Mouse (Mus musculus) hindbrain, embryonic 10.5 days (tissue): Measurements from ENCODE around the gene Gtf2ird1. TPM values are rescaled to one million over a fixed set of nuclear protein-coding genes. Genes with fewer than 3 reads are reported as not detected.
"Not testable (repeated sequence)": the region's sequence is repeated elsewhere in the genome, so short reads cannot be mapped to it uniquely, and the experiment has no call there.

Experiments
- DNase-seq: peaks from one replicate; pipeline ENCODE4 v3.0.0-alpha.2; 2017; ENCODE audit warnings: low spot score
- H3K27ac ChIP-seq: fragments of 300-500 bp; sonication (generic); 2 replicates; pipeline ENCODE4 v1.5.1; 2016; ENCODE audit warnings: mild to moderate bottlenecking, moderate library complexity
- H3K27me3 ChIP-seq: fragments of 300-500 bp; sonication (generic); 2 replicates; pipeline ENCODE4 v1.6.1; 2016; ENCODE audit warnings: mild to moderate bottlenecking; ENCODE audit not compliant: poor library complexity, insufficient read depth, severe bottlenecking
- H3K36me3 ChIP-seq: fragments of 300-500 bp; sonication (generic); 2 replicates; pipeline ENCODE4 v1.6.1; 2016; ENCODE audit warnings: mild to moderate bottlenecking, moderate library complexity
- H3K4me1 ChIP-seq: fragments of 300-500 bp; sonication (generic); replicated peaks from 2 replicates; pipeline ENCODE4 v1.6.1; 2016; ENCODE audit warnings: mild to moderate bottlenecking
- H3K4me3 ChIP-seq: fragments of 300-500 bp; sonication (generic); 2 replicates; pipeline ENCODE4 v1.5.1; 2016; ENCODE audit warnings: mild to moderate bottlenecking, moderate library complexity
- H3K9me3 ChIP-seq: fragments of 300-500 bp; sonication (generic); 2 replicates; pipeline ENCODE4 v1.6.1; 2016; ENCODE audit warnings: mild to moderate bottlenecking, moderate library complexity
- WGBS: fragments of 180-500 bp; shearing (Covaris S2); methylation state at CpG from one replicate; pipeline ENCODE4 v1.1.7; 2016; 5-methylcytosine and 5-hydroxymethylcytosine counted together
- polyA plus RNA-seq: library from polyadenylated mRNA; unstranded; fragments of >200 nt; fragmentation: Nextera tagmentation; extraction: Ambion mirVana; gene quantifications from 2 replicates; pipeline ENCODE4 v1.2.1, GENCODE M21; 2016

Gene Gtf2ird1
- polyA plus RNA-seq, 1 experiment from 2014 or later, result 84.8 TPM

GRCm38 (mm10) chr5:134374546-134374945, 82.0 kb downstream of the Gtf2ird1 start:
- Histone ChIP-seq H3K9me3 (no peaks in the 10 kb centered on the region), H3K27ac (no peak overlapping the region), H3K4me1 (no peaks in the 10 kb centered on the region), H3K4me3 (no peak overlapping the region), H3K27me3 (no peaks in the 10 kb centered on the region), H3K36me3 (peaks cover 73% of the 10 kb centered on the region)
- no peak for DNase-seq

DNA sequence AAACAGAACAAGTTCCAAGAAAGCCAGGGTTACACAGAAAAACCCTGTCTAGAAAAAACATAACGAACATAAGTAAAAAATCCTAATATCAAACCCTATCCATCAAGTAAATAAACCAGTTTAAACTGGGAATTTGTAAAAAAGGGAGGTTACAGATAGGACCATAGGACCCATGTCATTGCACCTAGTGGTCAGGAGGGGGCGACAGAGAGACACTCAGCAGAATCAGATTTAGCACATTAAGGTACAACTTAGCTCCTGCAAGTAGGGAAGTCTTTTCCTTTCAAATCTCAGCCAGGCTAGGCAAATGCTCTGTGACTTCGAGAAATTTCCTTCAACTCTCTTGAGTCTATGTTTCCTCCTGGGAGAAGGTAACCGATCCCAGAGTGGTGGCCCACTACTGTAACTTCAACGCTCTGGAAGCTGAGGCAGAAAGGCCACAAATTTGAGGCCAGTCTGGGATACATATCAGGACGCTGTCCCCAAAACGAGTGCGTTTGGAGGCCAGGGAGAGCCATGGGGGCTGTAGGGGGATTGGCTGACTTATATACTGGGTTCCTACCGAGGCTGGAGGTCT, 82.5 kb downstream of the Gtf2ird1 start:
- Histone ChIP-seq H3K4me3 (no peak overlapping the region), H3K9me3 (no peaks in the 10 kb centered on the region), H3K27ac (0 out of 2 replicates have a peak overlapping the region, but pooled peaks have one; percentile 43), H3K27me3 (no peaks in the 10 kb centered on the region), H3K36me3 (peaks cover 78% of the 10 kb centered on the region), H3K4me1 (no peaks in the 10 kb centered on the region)
- DNase-seq, result peak; percentile 35
- 72% methylated on average over 9 of the region's 9 CpGs for WGBS

- Histone ChIP-seq H3K4me1 (no peaks in the 10 kb centered on the region), H3K27ac (no peak overlapping the region), H3K27me3 (no peaks in the 10 kb centered on the region), H3K36me3 (peaks cover 84% of the 10 kb centered on the region), H3K9me3 (no peaks in the 10 kb centered on the region), H3K4me3 (no peak overlapping the region)
- WGBS, result 94% methylated on average over 6 of the region's 6 CpGs
- no peak for DNase-seq
Observed at GRCm38 (mm10) chr5:134372926-134373658, 83.4 kb downstream of the Gtf2ird1 start.

DNA sequence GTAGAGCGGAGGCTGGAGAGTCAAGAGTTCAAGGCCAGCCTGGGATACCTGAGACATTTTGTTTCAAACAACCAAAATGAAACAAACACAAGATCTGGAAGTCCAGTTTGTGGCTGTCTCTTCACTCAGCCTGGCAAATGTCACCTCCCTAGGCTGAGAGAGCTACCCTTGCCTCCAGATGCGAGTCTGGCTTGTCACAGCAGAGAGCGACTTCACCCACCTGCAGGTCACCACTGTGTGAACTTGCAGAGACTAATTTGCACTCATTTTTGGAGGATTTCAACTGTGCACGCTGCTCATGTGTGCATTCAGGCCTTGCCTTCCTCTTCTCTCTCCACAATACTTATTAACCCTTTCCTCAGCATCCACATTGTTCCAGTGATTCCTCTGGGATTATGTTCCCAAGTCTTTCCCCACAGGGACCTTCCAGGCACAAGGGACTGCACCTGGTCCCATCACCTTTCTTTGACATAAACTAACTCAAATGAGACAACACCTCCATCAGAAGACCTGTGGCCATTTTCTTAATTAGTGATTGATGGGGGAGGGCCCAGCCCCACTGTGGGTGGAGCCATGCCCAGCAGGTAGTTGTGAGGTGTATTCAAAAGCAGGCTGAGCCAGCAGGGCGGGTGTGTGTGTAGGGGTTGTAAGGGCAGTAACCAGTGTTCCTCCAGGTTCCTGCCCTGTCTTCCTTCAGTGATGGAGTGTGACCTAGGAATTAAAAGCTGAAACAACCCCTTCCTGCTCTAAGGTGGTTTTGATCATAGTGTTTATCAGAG, 84.8 kb downstream of the Gtf2ird1 start:
- Histone ChIP-seq H3K4me1 (no peaks in the 10 kb centered on the region), H3K36me3 (peaks cover 84% of the 10 kb centered on the region), H3K27me3 (no peaks in the 10 kb centered on the region), H3K27ac (no peak overlapping the region), H3K4me3 (no peak overlapping the region), H3K9me3 (no peaks in the 10 kb centered on the region)
- no peak for DNase-seq
- WGBS, result 87% methylated on average over 5 of the region's 5 CpGs

GRCm38 (mm10) chr5:134370831-134371230, 85.7 kb downstream of the Gtf2ird1 start:
- Histone ChIP-seq H3K27ac (no peak overlapping the region), H3K4me3 (no peak overlapping the region), H3K9me3 (no peaks in the 10 kb centered on the region), H3K36me3 (peaks cover 84% of the 10 kb centered on the region), H3K27me3 (no peaks in the 10 kb centered on the region), H3K4me1 (no peaks in the 10 kb centered on the region)
- 95% methylated on average over 2 of the region's 2 CpGs for WGBS
- DNase-seq, result no peak

GRCm38 (mm10) chr5:134359101-134359500, 97.4 kb downstream of the Gtf2ird1 start:
- DNase-seq, result no peak
- Histone ChIP-seq H3K4me3 (no peak overlapping the region), H3K9me3 (no peaks in the 10 kb centered on the region), H3K27ac (no peak overlapping the region), H3K4me1 (no peaks in the 10 kb centered on the region), H3K36me3 (peaks cover 77% of the 10 kb centered on the region), H3K27me3 (no peaks in the 10 kb centered on the region)
- 95% methylated on average over 4 of the region's 4 CpGs for whole genome bisulfite sequencing

GRCm38 (mm10) chr5:134355372-134355771, 101.1 kb downstream of the Gtf2ird1 start:
- 93% methylated on average over 4 of the region's 4 CpGs for WGBS
- DNase-seq, result not testable (repeated sequence)

GRCm38 (mm10) chr5:134353117-134353516, 103.4 kb downstream of the Gtf2ird1 start:
- Histone ChIP-seq H3K9me3 (no peaks in the 10 kb centered on the region), H3K4me1 (peaks cover 10% of the 10 kb centered on the region), H3K36me3 (peaks cover 23% of the 10 kb centered on the region), H3K4me3 (no peak overlapping the region), H3K27ac (no peak overlapping the region), H3K27me3 (no peaks in the 10 kb centered on the region)
- 73% methylated on average over 4 of the region's 4 CpGs for WGBS
- no peak for DNase-seq

More at GRCm38 (mm10) chr5:134355372-134355771, 101.1 kb downstream of the Gtf2ird1 start:
- not testable (repeated sequence) for H3K4me3 ChIP-seq, H3K27ac ChIP-seq, H3K4me1 ChIP-seq, H3K9me3 ChIP-seq, H3K27me3 ChIP-seq
- H3K36me3 ChIP-seq, result peaks cover 45% of the 10 kb centered on the region

- Histone ChIP-seq H3K4me1 (peaks cover 10% of the 10 kb centered on the region), H3K9me3 (no peaks in the 10 kb centered on the region), H3K4me3 (no peak overlapping the region), H3K36me3 (peaks cover 18% of the 10 kb centered on the region), H3K27me3 (no peaks in the 10 kb centered on the region), H3K27ac (no peak overlapping the region)
- 92% methylated on average over 3 of the region's 3 CpGs for whole genome bisulfite sequencing
- no peak for DNase-seq
Observed at GRCm38 (mm10) chr5:134352527-134353001, 104.0 kb downstream of the Gtf2ird1 start.

DNA sequence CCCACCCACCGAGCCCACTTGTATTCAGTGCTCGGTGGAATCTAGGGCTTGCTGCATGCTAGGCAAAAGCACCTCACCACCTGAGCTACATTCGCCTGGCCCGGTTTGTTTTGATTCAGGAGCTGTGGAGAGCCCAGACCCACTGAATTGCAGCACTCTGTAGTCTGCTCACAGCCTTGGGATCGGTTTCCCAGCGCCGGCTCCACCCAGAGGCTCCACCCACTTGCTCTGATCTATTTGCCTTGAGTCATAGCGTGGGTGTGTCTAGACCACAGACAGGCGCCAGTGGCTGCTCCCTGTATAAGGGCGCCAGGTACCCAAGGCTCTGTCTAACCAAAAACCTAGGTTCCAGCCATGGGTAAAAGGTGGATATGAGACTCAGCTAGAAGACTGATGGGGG, 105.9 kb downstream of the Gtf2ird1 start:
- Histone ChIP-seq H3K9me3 (no peaks in the 10 kb centered on the region), H3K4me1 (peaks cover 10% of the 10 kb centered on the region), H3K4me3 (peak overlapping the region; percentile 29; the same call in 1 of the 2 replicates), H3K36me3 (0 out of 2 replicates have a peak, but pooled peaks cover under 1% of the 10 kb centered on the region), H3K27me3 (no peaks in the 10 kb centered on the region), H3K27ac (peak overlapping the region; percentile 47)
- DNase-seq, result peak; percentile 45
- 18% methylated on average over 10 of the region's 10 CpGs for whole genome bisulfite sequencing

DNA sequence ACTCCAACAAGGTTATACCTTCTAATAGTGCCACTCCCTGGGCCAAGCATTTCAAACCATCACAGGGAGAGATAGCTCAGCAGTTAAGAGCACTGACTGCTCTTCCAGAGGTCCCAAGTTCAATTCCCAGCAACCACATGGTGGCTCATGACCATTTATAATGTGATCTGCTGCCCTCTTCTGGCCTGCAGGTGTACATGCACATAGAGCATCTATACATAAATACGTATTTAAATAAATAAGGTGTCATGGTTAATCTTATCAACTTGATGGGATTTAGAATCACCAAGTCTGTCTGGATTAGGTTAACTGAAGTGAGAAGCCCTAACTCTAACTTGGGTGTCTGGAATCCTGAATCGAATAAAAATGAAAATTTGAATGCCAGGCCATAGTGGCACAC, 109.5 kb downstream of the Gtf2ird1 start:
- WGBS, result 81% methylated on average over 2 of the region's 2 CpGs
- Histone ChIP-seq H3K4me1 (peaks cover 10% of the 10 kb centered on the region), H3K9me3 (no peaks in the 10 kb centered on the region), H3K36me3 (no peaks in the 10 kb centered on the region), H3K4me3 (no peak overlapping the region), H3K27ac (no peak overlapping the region), H3K27me3 (no peaks in the 10 kb centered on the region)
- DNase-seq, result no peak

DNA sequence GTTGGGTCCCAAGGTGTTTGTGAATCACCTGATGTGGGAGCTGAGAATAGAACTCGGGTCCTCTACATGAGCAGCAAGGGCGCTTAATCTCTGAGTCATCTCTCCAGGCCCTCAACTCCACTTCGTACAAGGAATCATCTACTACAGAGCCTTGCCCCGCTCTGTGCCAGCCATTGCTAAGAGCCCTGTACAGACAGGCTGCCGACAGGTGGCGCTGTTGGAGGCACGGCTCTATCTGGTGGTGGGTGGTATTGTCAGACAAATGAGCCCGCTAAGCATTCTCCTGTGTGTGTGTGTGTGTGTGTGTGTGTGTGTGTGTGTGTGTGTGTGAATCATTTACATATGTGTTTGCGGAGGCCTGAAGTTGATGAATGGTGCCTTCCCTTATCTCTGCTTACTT, 111.1 kb downstream of the Gtf2ird1 start:
- Histone ChIP-seq H3K9me3 (no peaks in the 10 kb centered on the region), H3K27me3 (no peaks in the 10 kb centered on the region), H3K4me3 (no peak overlapping the region), H3K27ac (no peak overlapping the region), H3K36me3 (no peaks in the 10 kb centered on the region), H3K4me1 (peaks cover 6% of the 10 kb centered on the region)
- 93% methylated on average over 9 of the region's 9 CpGs for WGBS
- peak; percentile 22 for DNase-seq

- H3K4me3 ChIP-seq, result no peak overlapping the region
- H3K4me1 ChIP-seq, result peaks cover 4% of the 10 kb centered on the region; the same call in 1 of the 2 replicates
- no peaks in the 10 kb centered on the region for H3K27me3 ChIP-seq
- 86% methylated on average over 8 of the region's 8 CpGs for whole genome bisulfite sequencing
- no peaks in the 10 kb centered on the region for H3K36me3 ChIP-seq
- no peak overlapping the region for H3K27ac ChIP-seq
- H3K9me3 ChIP-seq, result no peaks in the 10 kb centered on the region
- no peak for DNase-seq
Observed at GRCm38 (mm10) chr5:134344076-134344475, 112.4 kb downstream of the Gtf2ird1 start.
